Mouse (Mus musculus): Measurements from ENCODE around the gene Ppil6. TPM values are rescaled to one million over a fixed set of nuclear protein-coding genes. Genes with fewer than 3 reads are reported as not detected.

Gene Ppil6
- 0.15 and 0.20 TPM in 2 replicates for polyA plus RNA-seq (2012; rRNA removed)

GRCm38 (mm10) chr10:41489708-41490517 is at the start of gene Ppil6, which contains the start of gene Smpd2:
Ppil6 (plus strand) TSS chr10:41490439.
Smpd2 (minus strand) TSS chr10:41490369.
- under 1% methylated on average over 50 of the region's 50 CpGs for WGBS
- DNase-seq = peak; percentile 95
- Histone ChIP-seq H3K27ac (ENCODE audit: control insufficient read depth, insufficient read depth, low read length) (no peak within 1 kb of the TSS; the same call in 1 of the 2 replicates), H3K36me3 (ENCODE audit: control insufficient read depth, insufficient read depth, low read length) (peaks cover 30% of the 10 kb centered on the region), H3K4me3 (ENCODE audit: control insufficient read depth, insufficient read depth, low read length) (peak within 1 kb of the TSS; percentile 84), H3K4me1 (replicated peaks; ENCODE audit: control insufficient read depth, insufficient read depth, low read length) (peaks cover 24% of the 10 kb centered on the region), H3K27me3 (ENCODE audit: control insufficient read depth, insufficient read depth, low read length) (no peaks in the 10 kb centered on the region)
- TF ChIP-seq CTCF (IDR thresholded peaks at IDR 0.05; ENCODE audit: borderline replicate concordance, control insufficient read depth, extremely low read depth, insufficient read depth, low read length, poor library complexity) (no peak), POLR2A (IDR thresholded peaks at IDR 0.05; ENCODE audit: control insufficient read depth, extremely low read depth, insufficient read depth, low read length, poor library complexity) (peak; percentile 29; the same call in 1 of the 2 replicates)

GRCm38 (mm10) chr10:41448216-41448615 is 42.0 kb upstream of the Ppil6 start:
- peaks cover 21% of the 10 kb centered on the region for H3K4me1 ChIP-seq (replicated peaks; ENCODE audit: control insufficient read depth, insufficient read depth, low read length)
- no peak overlapping the region for H3K4me3 ChIP-seq (ENCODE audit: control insufficient read depth, insufficient read depth, low read length)
- H3K27me3 ChIP-seq (ENCODE audit: control insufficient read depth, insufficient read depth, low read length) = no peaks in the 10 kb centered on the region
- TF ChIP-seq CTCF (IDR thresholded peaks at IDR 0.05; ENCODE audit: borderline replicate concordance, control insufficient read depth, extremely low read depth, insufficient read depth, low read length, poor library complexity) (no peak), POLR2A (IDR thresholded peaks at IDR 0.05; ENCODE audit: control insufficient read depth, extremely low read depth, insufficient read depth, low read length, poor library complexity) (no peak)
- H3K27ac ChIP-seq (ENCODE audit: control insufficient read depth, insufficient read depth, low read length) = no peak overlapping the region
- no peaks in the 10 kb centered on the region for H3K36me3 ChIP-seq (ENCODE audit: control insufficient read depth, insufficient read depth, low read length)
- WGBS = 72% methylated on average over 1 of the region's 1 CpGs
- no peak for DNase-seq

- Histone ChIP-seq H3K36me3 (ENCODE audit: control insufficient read depth, insufficient read depth, low read length) (no peaks in the 10 kb centered on the region), H3K4me1 (replicated peaks; ENCODE audit: control insufficient read depth, insufficient read depth, low read length) (peaks cover 21% of the 10 kb centered on the region), H3K4me3 (ENCODE audit: control insufficient read depth, insufficient read depth, low read length) (peak overlapping the region; percentile 42), H3K27ac (ENCODE audit: control insufficient read depth, insufficient read depth, low read length) (peak overlapping the region; percentile 84), H3K27me3 (ENCODE audit: control insufficient read depth, insufficient read depth, low read length) (no peaks in the 10 kb centered on the region)
- no peak for TF ChIP-seq POLR2A (IDR thresholded peaks at IDR 0.05; ENCODE audit: control insufficient read depth, extremely low read depth, insufficient read depth, low read length, poor library complexity)
- no peak for TF ChIP-seq CTCF (IDR thresholded peaks at IDR 0.05; ENCODE audit: borderline replicate concordance, control insufficient read depth, extremely low read depth, insufficient read depth, low read length, poor library complexity)
- 14% methylated on average over 14 of the region's 14 CpGs for WGBS
- DNase-seq = no peak
Measured at GRCm38 (mm10) chr10:41449684-41450083, 40.6 kb upstream of the Ppil6 start.

DNA sequence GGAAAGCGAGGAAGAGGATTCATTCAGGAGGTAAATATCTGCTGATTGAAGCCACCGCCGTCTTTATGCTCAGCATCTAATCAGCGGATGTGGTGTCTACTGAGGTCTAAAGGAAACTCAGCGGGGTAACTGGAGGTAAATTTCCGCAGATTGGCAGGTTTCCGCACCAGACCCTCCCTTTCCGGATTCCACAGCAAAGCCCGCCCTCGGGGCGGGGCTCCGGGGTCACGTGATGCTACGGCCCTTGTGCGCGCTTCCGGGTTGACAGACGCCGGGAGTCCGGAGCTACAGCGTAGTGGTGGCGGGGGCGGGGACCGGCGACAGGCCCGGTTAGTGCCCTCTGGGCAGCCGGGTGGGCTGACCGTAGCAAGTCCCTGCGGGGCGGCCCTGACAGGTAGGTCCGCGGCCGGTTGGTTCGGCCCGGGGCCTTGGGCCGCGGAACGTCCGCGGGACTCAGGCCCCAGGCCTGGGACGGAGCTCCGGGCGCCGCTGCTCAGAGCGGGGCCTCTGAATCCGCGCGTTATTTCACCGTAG is 40.0 kb upstream of the Ppil6 start, which contains the start of gene Zbtb24:
TSS of gene Zbtb24 (plus strand) at position 247 of the 534 bp plus-strand sequence.
- peak; percentile 97 for DNase-seq
- H3K27ac ChIP-seq (ENCODE audit: control insufficient read depth, insufficient read depth, low read length) = peak within 1 kb of the TSS; percentile 84
- H3K27me3 ChIP-seq (ENCODE audit: control insufficient read depth, insufficient read depth, low read length) = no peaks in the 10 kb centered on the region
- H3K4me3 ChIP-seq (ENCODE audit: control insufficient read depth, insufficient read depth, low read length) = peak within 1 kb of the TSS; percentile 81
- H3K4me1 ChIP-seq (replicated peaks; ENCODE audit: control insufficient read depth, insufficient read depth, low read length) = peaks cover 21% of the 10 kb centered on the region
- no peaks in the 10 kb centered on the region for H3K36me3 ChIP-seq (ENCODE audit: control insufficient read depth, insufficient read depth, low read length)
- under 1% methylated on average over 49 of the region's 49 CpGs for WGBS
- peak; percentile 78 for TF ChIP-seq POLR2A (IDR thresholded peaks at IDR 0.05; ENCODE audit: control insufficient read depth, extremely low read depth, insufficient read depth, low read length, poor library complexity)
- peak; percentile 54; the same call in 1 of the 2 replicates for TF ChIP-seq CTCF (IDR thresholded peaks at IDR 0.05; ENCODE audit: borderline replicate concordance, control insufficient read depth, extremely low read depth, insufficient read depth, low read length, poor library complexity)

DNA sequence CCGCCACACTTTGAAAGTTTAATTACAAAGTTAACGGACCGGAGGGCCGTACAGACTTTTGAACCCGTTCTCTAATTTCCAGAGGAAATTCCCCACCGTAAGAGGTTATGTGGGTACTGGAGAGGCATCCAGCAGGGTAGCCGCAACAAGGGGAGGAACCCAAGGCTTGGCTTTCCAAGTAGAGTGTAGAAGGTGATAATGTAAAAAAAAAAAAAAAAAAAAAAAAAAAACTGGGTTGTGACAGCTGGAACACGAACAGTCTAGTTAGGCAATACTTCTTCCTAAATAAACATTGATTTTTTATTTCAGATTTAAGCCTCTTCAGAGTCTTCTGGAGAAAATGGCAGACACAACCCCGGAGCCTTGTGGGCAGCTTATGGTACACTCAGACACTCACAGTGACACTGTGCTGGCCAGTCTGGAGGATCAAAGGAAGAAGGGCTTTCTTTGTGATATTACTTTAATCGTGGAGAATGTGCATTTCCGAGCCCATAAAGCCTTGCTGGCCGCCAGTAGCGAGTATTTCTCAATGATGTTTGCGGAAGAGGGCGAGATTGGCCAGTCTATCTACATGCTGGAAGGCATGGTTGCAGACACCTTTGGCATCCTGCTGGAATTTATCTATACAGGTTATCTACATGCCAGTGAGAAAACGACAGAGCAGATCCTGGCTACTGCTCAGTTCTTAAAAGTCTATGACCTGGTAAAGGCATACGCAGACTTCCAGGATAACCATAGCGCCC is 39.3 kb upstream of the Ppil6 start:
- peak overlapping the region; percentile 81 for H3K4me3 ChIP-seq (ENCODE audit: control insufficient read depth, insufficient read depth, low read length)
- peaks cover 5% of the 10 kb centered on the region for H3K36me3 ChIP-seq (ENCODE audit: control insufficient read depth, insufficient read depth, low read length)
- peaks cover 21% of the 10 kb centered on the region for H3K4me1 ChIP-seq (replicated peaks; ENCODE audit: control insufficient read depth, insufficient read depth, low read length)
- 53% methylated on average over 18 of the region's 18 CpGs for WGBS
- DNase-seq = no peak
- H3K27ac ChIP-seq (ENCODE audit: control insufficient read depth, insufficient read depth, low read length) = no peak overlapping the region
- TF ChIP-seq CTCF (IDR thresholded peaks at IDR 0.05; ENCODE audit: borderline replicate concordance, control insufficient read depth, extremely low read depth, insufficient read depth, low read length, poor library complexity) = no peak
- TF ChIP-seq POLR2A (IDR thresholded peaks at IDR 0.05; ENCODE audit: control insufficient read depth, extremely low read depth, insufficient read depth, low read length, poor library complexity) = no peak
- no peaks in the 10 kb centered on the region for H3K27me3 ChIP-seq (ENCODE audit: control insufficient read depth, insufficient read depth, low read length)

DNA sequence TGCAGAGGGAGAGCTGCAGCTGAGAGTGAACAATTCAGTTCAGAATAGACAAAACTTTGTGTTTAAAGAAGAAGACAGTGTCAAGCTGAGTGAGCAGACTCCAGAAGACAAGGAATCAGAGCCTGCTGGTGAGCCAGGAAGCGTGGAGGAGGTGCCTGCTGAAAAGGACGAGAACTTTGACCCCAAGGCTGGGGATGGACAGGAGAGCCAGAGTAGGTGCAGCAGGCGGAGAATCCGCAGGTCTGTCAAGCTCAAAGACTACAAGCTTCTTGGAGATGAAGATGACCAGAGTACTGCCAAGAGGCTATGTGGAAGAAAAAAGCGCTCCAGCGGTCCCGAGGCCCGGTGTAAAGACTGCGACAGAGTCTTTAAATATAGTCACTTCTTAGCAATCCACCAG is 38.6 kb upstream of the Ppil6 start:
- H3K4me1 ChIP-seq (replicated peaks; ENCODE audit: control insufficient read depth, insufficient read depth, low read length) = peaks cover 21% of the 10 kb centered on the region
- H3K4me3 ChIP-seq (ENCODE audit: control insufficient read depth, insufficient read depth, low read length) = no peak overlapping the region
- no peaks in the 10 kb centered on the region for H3K27me3 ChIP-seq (ENCODE audit: control insufficient read depth, insufficient read depth, low read length)
- 97% methylated on average over 9 of the region's 9 CpGs for WGBS
- peaks cover 12% of the 10 kb centered on the region for H3K36me3 ChIP-seq (ENCODE audit: control insufficient read depth, insufficient read depth, low read length)
- H3K27ac ChIP-seq (ENCODE audit: control insufficient read depth, insufficient read depth, low read length) = no peak overlapping the region
- DNase-seq = no peak
- TF ChIP-seq POLR2A (IDR thresholded peaks at IDR 0.05; ENCODE audit: control insufficient read depth, extremely low read depth, insufficient read depth, low read length, poor library complexity) = no peak
- TF ChIP-seq CTCF (IDR thresholded peaks at IDR 0.05; ENCODE audit: borderline replicate concordance, control insufficient read depth, extremely low read depth, insufficient read depth, low read length, poor library complexity) = no peak

Data from thymus, adult 2 months (tissue).